Mouse (Mus musculus) testis, postnatal 10 days (tissue): ENCODE results near the gene AW011738.

Experiments
- DNase-seq: peaks from one replicate; pipeline ENCODE4 v3.0.0; 2021; ENCODE audit warnings: low spot score

The AW011738 gene

DNA sequence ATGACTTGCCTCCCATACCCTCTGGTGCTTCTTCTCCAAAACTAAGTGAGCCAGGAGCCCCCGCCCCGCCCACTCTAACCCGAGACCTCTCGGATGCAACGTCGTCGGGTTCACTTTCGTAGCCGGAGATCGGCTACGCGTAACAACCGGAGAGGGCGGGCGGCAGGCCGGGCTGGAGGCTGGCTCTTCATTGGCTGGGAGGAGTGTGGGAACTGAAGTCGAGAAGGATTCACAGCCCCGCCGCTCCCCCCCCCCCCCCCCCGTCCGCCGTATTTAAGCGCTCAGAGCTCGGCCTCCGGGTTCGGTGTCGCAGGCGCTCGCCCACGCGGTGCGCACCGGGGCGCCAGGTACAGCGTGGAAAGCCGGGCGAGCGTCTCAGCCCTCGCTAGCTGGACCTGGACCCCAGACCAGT is at the start of gene AW011738:
TSS of gene AW011738 (plus strand) at position 304 of the 412 bp plus-strand sequence.
- DNase-seq: peak; percentile 72

DNA sequence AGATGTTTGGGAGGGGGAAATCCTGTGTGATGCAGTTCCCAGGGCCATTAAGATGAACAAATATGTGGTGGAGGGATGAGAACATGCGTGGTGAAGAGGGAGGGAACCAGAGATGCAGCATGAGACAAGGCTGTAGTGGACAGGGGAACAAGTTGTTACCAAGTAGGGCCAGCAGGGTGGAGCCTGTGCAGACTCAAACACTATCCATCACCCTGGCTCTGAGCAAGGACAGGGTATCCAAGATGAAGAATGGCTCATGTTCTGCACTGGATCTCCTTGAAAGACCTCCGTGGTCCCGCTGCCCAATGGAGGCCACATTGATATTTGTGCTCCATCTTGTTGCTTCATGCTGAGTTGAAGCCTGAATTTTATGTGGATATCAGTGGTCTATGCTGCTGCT is 48.3 kb upstream of the AW011738 start:
- DNase-seq: no peak

DNA sequence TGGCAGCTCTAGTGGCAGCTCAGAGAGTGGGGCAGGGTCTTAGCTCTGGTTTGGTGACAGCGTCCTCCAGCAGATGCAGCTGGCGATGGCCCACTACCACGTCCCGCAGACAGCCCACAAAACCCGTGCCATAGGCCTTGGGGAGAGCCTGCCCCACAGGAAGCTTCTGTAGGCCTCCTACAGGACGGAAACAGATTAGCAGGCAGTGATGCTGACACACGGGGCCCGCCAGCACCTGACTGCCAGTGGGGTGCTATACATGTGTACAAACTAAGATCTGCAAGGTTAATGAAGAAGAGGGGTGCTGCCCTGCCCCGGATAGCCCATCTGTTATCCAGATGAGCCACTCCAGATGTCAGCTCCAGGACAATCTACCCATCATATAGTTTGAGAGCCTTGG is 36.6 kb upstream of the AW011738 start:
- DNase-seq: peak; percentile 35

DNA sequence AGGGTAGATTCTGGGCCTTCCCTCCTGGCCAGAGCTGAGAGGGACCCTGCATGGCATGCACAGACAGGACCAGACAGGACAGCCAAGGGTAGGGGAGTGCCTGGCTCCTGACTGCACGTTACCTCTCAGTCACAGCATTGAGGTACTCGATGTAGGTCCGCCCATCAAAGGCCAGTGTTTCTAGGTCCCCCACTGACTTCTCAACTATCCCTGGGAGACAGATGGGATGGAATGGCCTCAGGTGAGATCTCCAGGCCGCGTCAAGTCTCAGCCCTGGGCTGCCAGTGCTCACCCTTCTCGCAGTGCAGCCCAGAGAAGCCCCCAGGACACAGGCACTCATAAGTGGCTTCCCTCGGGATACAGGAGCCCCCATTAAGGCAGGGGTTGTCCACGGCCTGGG is 34.5 kb upstream of the AW011738 start:
- peak; percentile 35 for DNase-seq

DNA sequence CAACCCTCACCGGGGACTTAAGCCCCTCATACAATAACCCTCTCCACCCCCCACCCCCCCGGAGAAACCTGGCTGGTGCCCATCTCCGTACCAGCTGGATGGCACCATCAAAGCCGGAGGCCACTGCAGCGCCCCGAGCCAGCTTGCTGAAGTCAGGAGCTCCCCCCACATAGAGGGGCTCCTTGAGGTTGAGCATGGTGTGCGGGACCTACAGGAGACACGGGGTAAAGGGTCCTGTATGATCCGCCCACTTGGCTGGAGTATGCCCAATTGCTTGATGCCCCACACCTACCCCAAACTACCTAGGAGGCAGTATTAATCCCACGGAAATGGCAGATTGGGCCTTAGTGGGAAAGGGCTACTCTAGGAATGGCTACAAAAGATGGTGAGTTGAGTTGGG is 34.0 kb upstream of the AW011738 start:
- DNase-seq: peak; percentile 29

DNA sequence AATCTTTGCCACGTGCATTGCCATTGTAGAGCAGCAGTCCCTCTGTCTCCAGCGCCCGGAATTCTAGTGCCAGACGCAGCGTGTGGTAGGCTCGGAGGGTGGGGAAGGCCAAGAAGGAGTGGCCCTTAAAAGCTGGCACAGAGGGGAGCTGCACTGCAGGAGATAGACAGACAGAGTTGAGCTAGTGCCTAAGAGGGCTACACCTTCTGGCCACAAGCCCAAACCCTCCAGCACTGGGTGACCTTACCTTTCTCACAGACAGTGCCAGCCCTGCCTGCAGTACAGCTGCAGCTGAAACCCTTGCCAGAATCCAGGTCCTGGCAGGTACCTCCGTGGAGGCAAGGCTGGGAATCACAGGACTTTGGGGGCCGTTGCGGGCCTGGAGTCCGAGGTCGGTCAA is 31.3 kb upstream of the AW011738 start:
- DNase-seq: peak; percentile 35

DNA sequence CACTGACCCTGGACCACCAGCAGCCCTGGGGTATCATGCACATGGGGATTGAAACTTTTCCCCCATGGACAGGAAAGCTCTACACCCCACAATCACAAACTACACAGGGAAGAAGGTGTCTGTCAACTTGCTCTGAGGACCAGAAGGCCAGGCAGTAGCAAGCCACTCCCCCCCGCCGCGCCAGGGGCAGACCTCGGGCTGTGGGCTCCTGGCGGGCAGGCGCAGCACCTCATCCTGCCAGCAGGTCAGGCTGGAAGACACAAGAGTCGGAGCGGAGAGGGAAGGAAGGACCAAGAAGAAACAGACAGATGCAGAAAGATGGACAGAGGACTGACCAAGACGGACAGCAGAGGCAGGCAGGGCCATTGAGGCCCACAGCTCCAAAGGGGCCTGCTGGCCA is 25.5 kb upstream of the AW011738 start:
- no peak for DNase-seq

DNA sequence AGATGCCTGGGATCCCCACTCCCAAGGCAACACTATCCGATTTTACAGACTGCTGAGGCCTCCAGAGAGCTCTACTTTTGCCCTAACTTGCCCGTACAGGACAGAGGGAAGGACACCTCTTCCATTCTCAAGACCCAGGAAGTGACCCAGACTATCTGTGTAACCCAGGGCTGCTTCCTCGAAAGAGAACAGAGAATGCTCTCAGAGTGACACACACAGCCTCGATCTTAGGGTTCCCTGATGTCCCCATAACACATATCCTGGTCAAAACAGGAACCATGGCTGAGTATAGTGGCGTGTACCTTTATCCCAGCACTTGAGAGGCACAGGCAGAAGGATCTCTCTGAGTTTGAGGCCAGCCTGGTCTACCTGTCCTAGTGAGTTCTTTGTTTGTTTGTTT is 19.4 kb upstream of the AW011738 start:
- DNase-seq: no peak

DNA sequence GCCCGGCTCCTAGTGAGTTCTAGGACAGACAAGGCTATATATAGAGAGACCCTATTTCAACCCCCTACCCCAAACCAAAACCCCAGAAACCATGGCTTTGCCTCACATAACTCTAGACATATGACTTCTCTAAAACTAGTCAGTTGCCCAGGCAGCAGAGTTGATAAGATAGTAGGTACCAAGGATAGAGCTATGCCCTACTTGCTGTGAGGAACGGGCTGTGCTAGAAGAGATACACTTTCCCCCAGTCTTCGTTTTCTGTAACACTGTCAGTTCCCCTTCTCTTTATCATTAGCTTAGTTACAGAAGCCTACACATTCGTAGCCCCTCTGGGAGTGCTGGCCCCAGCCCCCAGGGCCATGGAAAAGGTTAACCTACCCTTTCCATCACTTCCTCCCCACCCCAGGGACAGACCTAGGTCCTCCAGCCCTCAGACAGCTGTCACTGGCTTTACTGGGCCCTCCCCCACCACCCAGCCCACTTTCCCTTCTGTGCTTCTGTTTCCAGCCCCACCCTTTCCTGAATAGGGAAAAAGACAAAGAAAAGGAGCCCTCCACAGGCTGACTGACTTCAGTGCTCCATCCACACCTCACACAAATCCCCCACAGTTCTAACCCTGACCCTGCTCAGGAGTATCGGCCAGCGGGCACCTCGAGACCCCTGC is 18.7 kb upstream of the AW011738 start:
- DNase-seq: no peak

DNA sequence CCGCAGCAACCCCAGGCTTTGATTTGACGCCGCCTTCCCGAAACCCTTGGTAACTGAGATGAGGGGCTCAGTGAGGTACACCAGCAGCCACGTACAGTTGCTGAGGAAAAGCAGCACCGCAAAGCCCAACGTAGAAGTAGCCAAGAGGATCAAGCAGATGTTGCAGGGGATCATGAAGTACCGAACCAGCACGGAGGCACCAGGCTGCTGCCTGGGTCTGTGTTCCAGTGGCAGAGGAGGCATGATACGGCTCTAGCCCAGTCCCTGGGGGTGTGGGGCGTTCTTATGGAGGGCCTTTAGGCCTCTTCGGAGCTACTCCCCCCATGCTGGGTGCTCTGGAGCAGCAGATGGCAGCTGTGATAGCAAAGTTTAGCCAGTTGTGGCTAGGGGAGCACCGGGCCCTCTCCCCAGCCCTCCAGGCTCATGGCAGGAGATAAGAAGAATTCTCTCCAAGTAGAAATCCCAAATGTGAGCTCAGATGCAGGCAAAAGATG is 17.6 kb upstream of the AW011738 start:
- DNase-seq: no peak

DNA sequence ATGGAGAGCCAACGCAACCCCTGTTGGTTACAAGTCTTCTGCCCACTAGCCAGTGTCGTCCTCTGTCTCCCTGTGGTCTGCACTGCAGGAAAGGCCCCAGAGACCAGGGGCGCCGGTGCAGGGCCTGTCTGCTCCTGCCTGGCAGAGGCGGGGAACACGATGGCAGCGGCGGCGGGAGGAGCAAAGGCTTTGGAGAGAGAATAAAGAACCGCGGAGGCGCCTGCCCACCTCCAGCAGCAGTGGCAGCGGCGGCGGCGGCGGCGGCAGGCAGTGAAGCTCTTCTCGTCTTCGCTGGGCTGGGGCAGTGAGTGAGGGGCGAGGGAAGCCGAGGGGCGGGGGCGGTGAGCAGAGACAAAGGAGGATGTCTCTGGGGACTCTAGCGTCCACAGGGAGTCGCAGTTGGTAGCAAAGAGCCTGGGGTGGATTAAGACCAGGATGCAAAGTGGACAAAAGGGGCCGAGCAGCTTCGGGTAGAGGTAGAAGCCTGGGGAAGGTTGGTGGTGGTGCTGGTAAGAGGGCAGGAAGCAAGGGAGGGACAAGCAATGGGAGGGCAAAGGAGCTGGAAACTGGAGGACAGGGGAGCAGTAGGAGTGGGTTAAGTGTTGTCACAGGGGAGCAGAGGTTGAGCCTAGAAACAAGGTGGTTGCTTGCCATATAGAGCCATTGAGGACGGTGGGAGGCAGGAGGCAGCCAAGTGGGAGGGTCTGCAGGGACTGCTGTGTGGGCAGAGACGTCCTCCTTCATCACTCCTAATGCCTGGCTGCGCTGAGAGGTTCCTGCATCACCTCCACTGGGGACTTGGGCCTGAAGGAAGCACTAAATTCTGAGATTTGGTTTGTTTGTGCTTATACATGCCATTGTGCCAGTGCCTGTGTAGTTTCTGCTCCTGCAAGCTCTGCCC is 16.9 kb upstream of the AW011738 start:
- DNase-seq: no peak

DNA sequence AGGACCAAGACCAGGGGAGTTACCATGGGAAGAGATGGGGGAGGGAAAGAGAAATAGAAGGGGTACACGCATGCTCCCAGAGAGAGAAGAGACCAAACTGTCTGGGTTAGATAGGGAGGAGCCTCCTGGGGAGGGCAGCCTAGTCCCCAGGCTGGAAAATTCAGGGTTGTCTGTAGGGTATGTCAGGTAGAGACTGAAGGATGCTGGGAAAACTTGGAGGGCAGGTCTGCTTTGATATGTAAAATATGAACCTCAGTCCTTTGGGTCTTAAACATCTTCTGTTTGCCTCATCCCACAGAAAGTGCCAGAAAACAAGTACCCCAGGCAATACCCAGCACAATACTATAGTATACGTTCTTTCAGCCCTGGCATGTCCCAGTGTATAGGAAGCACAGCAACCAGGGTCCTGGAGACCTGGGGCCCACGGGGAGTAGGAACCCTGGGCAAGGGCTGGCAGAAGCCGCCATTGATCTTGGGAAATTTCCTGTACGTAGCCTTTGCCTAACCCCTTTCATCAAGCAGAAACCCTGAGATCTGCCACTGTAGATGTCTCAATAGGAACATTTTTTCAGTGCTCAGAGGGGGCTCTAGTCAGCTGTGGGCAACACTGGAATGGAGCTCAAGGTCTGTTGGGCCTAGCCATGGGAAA is 14.8 kb upstream of the AW011738 start:
- DNase-seq: no peak

DNA sequence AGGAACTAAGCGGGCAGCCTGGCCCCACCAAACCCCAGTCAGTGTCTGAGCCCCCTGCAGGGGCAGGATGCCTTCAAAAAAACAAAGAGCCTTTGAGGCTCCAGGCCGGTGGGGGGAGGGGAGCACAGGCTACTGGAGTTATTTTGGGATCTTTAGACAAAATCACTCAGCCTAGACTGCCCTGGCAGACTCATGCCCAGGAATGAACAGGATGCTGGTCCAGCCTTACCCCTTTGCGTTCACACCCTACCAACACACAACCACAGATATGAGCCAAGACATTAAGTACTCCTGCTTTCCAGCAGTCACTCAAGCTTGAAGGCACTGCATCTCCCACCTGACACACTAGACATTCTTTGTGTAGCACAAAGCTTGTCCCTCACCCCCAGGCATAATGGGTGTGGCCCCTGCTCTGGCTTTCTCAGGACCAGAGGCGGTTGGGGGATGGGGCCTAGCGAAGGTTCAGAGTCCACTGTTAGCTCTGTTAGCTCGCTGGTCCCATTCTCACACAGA is 14.2 kb upstream of the AW011738 start:
- DNase-seq: no peak

DNA sequence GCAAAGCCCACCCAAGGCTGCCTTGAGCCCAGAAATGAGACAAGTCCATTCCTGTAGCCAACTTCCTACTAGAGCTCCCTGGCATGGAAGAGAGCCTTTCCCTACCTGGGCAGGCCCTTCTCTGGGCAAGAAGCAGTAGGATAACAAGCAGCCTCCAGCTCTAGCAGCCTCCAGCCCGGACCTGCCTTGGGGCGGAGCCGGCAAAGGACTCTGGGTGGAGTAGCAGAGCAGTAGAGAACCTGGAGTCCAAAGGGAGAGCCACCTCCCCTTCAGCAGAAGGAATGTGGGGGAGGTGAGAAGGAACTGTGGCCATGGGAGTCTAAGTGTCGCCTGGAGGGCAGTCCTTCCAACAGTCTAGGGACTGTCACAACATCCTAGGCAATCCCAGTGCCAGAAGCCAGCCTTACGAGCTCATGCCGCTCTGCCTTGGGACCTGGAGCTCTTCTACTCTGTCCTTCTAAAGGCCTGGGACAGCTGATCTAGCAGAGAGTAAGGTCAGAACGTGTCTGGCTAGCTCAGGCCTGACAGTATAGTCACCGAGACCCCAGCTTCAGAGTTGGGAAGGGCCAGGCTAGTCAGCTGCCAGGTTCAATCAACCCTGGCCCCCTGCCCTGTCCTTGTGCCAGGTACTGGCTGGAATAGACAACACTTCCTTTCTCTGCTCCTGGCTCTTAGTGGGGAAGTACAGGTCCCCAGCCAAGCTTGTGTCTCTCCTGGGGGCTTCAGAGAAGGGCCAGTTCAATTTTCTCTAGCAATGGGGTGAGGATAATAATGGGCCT is 10.5 kb upstream of the AW011738 start:
- no peak for DNase-seq

DNA sequence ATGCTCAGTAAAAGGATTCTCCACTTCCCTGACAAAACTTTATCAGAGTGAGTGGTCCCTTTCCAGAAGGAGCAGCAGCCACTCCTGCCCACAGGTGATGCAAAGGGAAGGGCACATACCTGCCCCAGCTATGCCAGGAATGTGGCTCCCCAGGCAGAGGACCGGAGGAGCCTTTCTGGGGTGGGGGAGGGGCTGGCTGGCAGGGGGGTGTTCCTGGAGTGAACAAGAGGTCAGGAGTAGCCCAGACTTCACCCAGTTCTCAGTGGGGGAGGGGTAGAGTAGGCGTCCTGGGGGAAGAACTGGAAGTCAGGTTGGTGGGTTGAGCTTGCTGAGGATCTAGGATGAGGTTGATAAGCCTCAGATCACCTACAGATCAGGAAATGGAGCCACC is 9.9 kb upstream of the AW011738 start:
- DNase-seq: no peak

DNA sequence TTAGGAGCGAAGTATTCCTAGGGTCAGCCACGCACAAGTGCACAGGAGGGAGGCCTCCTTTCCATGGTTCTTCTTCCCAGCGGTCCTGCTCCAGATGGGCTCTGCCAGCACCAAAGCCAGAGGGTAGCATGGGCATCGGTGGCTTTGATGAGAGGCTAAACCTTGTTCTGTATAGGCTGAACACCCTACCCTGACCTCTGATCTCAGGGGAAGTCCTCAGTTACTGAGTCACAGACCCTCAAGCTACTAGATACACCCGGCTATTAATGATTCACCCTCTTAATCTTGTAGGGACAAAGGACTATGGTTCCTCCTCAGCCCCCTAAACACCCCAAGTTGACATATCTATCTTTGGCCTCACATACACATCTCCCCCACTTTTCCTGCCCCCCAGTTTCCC is 9.2 kb upstream of the AW011738 start:
- DNase-seq: no peak

DNA sequence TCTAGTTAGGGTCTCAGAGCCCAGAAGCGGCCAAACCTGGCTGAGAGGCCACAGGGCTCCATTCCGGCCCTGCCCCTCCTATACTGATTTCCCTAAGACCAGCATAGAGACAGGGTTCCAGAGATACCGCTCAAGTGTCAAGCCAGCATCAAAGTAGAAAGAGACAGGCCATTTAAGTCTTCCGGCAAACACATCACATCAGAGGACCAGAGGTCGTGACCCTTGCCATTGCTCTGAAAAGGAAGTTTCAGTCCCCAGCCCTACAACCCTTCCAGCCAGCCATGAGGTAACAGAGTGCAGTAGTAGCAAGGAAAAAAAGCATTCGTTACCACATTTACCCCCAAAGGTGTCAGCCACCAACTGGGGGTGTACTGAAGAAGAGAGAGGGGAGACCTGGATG is 8.8 kb upstream of the AW011738 start:
- DNase-seq: no peak

DNA sequence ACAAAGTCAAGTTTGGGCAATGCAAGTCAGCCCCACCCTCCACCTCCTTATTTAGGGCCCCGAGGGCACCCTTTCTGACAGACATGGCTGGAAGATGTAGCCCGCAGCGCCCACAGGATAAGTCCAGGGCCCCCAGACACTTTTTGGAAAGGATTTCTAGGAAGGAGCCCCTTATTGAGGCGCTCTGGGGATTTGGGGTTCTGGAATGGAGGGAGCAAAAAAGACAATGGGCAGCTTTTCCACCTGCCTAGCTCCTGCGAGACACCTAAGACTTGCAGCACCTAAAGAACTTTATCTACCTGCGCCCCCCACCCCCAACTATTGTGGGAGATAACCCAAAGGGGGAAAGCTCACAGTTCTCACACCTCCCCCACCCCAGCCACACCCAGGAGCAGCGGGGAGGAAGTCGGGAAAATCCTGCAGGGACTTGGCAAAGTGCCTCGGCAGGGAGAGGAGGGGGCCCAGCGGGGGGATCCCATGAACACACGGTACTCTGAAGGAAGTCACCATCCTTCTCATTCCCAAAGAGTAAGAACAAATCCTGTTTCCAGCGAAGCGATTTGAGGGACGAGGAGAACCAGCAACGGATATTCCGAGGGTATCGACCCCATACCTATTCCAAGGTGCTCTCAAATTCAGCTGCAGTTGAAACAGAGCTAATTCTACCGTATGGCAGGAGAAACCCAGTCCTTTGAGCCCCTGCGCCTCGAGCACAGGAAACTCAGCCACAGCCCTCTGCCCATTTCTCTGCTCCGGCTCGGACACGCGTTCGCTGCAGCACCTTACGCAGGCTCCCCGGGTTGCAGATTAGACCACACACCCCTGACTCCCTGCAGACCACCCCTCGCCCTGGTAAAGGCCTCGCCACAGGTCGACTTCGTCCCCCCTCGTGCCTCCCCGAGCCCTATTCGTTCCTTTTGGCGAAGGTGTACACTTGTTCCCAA is 6.9 kb upstream of the AW011738 start:
- DNase-seq: peak; percentile 76

DNA sequence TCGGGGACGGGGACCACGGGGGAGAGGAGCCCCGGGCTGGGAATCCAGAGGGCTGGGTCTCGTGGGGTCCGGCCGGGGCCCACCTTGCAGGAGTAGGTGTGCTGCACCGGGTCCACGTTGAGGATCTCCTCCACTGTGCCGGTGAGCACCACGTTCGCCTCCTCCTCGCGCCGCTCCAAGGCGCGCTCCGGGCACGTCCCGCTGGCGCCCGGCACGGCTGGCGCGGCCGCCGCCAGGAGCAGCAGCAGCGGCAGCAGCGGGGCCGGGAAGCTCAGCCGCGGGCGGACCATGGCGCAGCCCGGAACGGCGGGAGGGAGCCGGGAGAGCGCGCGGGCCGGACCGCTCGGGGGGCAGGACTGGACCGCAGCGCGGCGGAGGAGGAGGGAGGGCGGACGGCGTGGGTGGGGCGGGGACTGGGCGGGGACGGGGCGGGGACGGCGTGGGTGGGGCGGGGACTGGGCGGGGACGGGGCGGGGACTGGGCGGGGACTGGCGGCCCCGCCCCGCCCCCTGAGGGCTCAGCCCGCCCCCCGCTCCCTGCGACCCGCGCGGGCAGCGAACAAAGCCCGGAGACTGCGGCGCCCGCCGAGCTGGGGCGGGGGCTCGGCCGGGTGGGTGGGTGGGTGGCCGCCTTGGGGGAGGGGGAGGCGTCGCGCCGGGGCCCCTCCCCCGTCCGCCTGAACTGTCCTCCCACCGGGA is 5.8 kb upstream of the AW011738 start, which contains the start of gene Agrn:
TSS of gene Agrn (minus strand) at position 358 of the 698 bp plus-strand sequence.
- DNase-seq: peak; percentile 82

DNA sequence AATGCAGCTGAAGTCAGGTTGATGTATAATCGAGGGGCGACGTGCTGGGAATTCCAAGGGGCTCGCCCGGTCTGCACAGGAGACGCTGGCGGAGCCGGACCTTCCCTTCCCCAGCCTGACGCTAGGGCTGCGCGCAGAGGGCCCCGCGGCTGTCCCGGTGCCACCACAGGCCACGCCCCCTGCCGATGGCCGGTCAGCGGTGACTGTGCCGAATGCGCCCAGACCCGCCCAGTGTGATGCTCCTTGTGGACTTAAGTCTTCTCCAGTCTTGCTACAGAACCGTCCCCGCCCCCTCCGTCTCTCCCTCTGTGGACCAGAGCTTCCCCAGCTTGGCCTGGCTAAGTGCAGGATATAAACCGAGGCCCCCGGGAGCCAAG is 5.3 kb upstream of the AW011738 start:
- DNase-seq: peak; percentile 93
